Mouse (Mus musculus): ENCODE measurements around the gene Slc6a19. TPM values are rescaled to one million over a fixed set of nuclear protein-coding genes. Genes with fewer than 3 reads are reported as not detected.
"Not testable (repeated sequence)": the region's sequence is repeated elsewhere in the genome, so short reads cannot be mapped to it uniquely, and the experiment has no call there.

The Slc6a19 gene
- polyA plus RNA-seq, 1 experiment, result not detected

DNA sequence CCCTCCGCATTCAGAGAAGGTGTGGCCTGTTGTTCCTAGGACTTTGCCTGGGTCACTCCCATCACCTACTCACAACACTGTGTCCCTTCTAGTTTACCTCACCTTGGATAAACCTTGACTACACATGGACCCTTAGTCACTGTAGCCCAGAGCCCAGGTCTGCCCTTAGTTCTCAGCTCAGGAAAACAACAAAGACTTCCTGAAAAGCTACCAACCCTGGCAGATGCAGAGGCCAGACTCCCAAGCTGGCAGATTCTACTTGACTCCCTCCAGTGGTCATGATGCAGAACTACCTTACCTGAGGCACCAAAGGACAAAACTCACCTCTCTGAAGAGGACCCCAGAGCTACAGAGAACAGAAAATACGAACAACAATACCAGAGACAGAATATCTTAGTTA is 9.4 kb upstream of the Slc6a19 start:
- no peak overlapping the region for H3K27ac ChIP-seq (ENCODE audit: insufficient read depth, low read length)
- TF ChIP-seq POLR2A (IDR thresholded peaks at IDR 0.05; ENCODE audit: low read depth, low read length), result no peak
- TF ChIP-seq CTCF (IDR thresholded peaks at IDR 0.05; ENCODE audit: borderline replicate concordance, insufficient read depth, low read length), result no peak
- no peaks in the 10 kb centered on the region for H3K4me1 ChIP-seq (ENCODE audit: control insufficient read depth, insufficient read depth, low read length)
- H3K4me3 ChIP-seq (ENCODE audit: insufficient read depth, low read length), result no peak overlapping the region

DNA sequence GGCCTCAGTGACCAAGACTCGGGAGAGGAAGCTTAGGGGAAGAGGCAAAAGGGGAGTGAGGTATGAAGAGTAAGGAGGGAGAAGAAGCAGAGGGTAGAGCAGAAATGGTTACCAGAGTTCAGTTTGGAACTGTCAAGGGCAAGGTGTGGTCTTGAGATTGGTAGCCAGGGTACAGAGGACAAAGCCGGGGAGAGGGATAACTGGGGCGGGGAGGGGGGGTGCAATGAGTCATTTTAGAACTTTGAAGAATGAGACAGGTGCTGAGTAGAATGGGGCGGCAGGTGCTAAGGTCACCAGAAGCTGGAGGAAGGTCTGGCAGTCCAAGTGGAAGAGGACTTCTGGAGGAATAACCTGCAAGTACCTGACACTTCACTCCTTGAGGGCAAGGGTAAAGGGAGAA is 8.5 kb upstream of the Slc6a19 start:
- H3K4me3 ChIP-seq (ENCODE audit: insufficient read depth, low read length), result no peak overlapping the region
- TF ChIP-seq POLR2A (IDR thresholded peaks at IDR 0.05; ENCODE audit: low read depth, low read length), result no peak
- TF ChIP-seq CTCF (IDR thresholded peaks at IDR 0.05; ENCODE audit: borderline replicate concordance, insufficient read depth, low read length), result no peak
- no peak overlapping the region for H3K27ac ChIP-seq (ENCODE audit: insufficient read depth, low read length)
- no peaks in the 10 kb centered on the region for H3K4me1 ChIP-seq (ENCODE audit: control insufficient read depth, insufficient read depth, low read length)

DNA sequence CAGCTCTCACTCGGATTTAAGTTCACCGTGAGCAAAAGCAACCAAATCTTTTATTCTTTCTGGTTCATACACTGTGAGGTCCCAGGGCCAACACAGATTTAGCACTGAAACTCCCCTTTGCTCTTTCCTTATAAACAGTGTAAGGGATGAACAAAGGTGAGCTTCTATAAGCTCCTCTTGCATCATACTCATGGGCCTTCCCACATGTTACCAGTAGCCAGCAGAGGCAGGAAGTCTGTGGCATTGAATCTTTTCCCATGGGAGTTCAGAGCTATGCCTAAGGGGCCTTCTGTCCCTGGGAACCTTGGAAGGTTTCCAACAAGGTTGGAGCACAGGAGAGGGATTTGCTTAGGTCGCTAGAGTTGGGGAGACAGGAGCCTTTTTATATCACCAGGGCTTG is 7.6 kb upstream of the Slc6a19 start:
- TF ChIP-seq POLR2A (IDR thresholded peaks at IDR 0.05; ENCODE audit: low read depth, low read length), result no peak
- no peak for TF ChIP-seq CTCF (IDR thresholded peaks at IDR 0.05; ENCODE audit: borderline replicate concordance, insufficient read depth, low read length)
- Histone ChIP-seq H3K27ac (ENCODE audit: insufficient read depth, low read length) (no peak overlapping the region), H3K4me1 (ENCODE audit: control insufficient read depth, insufficient read depth, low read length) (no peaks in the 10 kb centered on the region), H3K4me3 (ENCODE audit: insufficient read depth, low read length) (no peak overlapping the region)

DNA sequence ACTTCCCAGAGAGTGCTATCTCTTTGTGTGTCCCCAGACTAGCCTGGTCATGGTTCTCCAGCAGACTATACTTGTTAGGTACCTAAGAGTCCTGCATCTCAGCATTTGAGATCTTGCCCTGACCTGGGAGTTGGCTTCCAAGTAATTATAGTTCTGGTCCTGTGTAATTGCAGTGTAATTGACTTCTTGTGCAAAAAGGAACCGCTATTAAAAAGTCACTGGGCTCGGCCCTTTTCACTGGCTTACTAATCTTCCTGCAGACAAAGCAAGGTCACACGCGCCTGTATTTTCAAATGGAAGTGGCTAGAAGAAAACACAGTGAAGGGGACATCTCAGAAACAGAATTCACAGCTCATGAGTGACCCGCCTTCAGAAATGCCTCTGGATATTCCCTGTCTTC is 7.1 kb upstream of the Slc6a19 start:
- Histone ChIP-seq H3K27ac (ENCODE audit: insufficient read depth, low read length) (no peak overlapping the region), H3K4me1 (ENCODE audit: control insufficient read depth, insufficient read depth, low read length) (no peaks in the 10 kb centered on the region), H3K4me3 (ENCODE audit: insufficient read depth, low read length) (no peak overlapping the region)
- TF ChIP-seq POLR2A (IDR thresholded peaks at IDR 0.05; ENCODE audit: low read depth, low read length) (no peak), CTCF (IDR thresholded peaks at IDR 0.05; ENCODE audit: borderline replicate concordance, insufficient read depth, low read length) (no peak)

DNA sequence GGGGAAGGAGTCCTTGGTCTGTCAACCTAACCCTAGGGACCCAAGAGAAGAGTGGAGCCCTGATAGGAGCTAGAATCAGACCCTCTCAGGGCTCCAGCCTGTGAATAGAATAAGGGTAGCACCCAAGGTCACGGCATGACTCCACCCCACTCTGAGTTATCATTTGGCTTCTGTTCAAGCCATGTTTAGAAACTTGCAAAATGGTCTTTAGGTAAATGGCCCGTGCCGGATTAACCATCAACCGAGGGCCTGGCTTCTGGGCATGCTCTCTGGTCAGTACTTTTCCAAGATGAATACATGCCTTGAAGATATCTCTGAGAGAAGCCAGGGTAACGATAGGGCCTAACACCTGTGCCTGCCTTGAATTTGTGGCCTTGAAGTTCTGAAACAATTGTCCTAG is 6.6 kb upstream of the Slc6a19 start:
- TF ChIP-seq CTCF (IDR thresholded peaks at IDR 0.05; ENCODE audit: borderline replicate concordance, insufficient read depth, low read length) (no peak), POLR2A (IDR thresholded peaks at IDR 0.05; ENCODE audit: low read depth, low read length) (no peak)

DNA sequence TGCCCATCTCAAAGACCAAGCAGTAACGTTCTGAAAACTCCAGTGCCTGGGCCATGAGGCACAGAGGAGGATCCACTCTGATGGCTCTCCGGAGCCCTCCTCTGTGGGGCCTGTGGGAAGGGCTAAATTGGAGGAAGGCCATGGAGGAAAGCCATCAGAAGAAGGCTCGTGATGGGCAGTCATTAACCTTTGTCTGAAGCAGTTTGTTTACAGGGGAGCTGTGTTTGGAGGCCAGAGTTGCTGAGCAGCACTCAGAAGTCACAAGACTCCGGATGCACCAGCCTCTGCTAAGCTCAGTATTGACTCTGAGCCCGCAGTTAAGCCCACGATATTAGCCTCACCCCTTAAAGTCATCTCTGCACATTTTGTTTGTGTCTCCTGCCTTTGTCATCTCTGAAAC is 4.8 kb upstream of the Slc6a19 start:
- TF ChIP-seq CTCF (IDR thresholded peaks at IDR 0.05; ENCODE audit: borderline replicate concordance, insufficient read depth, low read length) (no peak), POLR2A (IDR thresholded peaks at IDR 0.05; ENCODE audit: low read depth, low read length) (no peak)
- Histone ChIP-seq H3K27ac (ENCODE audit: insufficient read depth, low read length) (no peak overlapping the region), H3K4me1 (ENCODE audit: control insufficient read depth, insufficient read depth, low read length) (no peaks in the 10 kb centered on the region), H3K4me3 (ENCODE audit: insufficient read depth, low read length) (no peak overlapping the region)

More for the DNA sequence above, 6.6 kb upstream of the Slc6a19 start:
- Histone ChIP-seq H3K4me3 (ENCODE audit: insufficient read depth, low read length) (no peak overlapping the region), H3K4me1 (ENCODE audit: control insufficient read depth, insufficient read depth, low read length) (no peaks in the 10 kb centered on the region), H3K27ac (ENCODE audit: insufficient read depth, low read length) (no peak overlapping the region)

DNA sequence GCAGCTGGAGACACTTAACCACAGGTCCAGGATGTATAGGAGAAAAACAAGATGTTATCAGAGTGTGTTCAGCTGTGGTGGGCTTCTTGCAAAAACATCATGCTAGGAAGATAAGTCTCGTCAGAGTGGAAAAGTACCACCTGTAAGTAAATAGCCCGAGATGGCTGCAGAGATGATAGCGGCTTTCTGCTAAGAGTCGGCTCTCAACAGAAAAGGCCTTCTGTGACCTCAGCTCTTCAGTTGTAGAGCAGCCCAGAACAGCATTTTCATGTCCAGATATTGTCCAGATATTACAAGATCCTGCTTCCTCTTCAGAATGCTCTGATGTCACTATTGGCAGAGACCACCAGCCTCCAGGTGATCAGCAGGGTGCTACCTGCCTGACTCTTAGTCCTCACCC is 1.2 kb downstream of the Slc6a19 start:
- H3K4me3 ChIP-seq (ENCODE audit: insufficient read depth, low read length); H3K27ac ChIP-seq (ENCODE audit: insufficient read depth, low read length); H3K4me1 ChIP-seq (ENCODE audit: control insufficient read depth, insufficient read depth, low read length): not testable (repeated sequence)

DNA sequence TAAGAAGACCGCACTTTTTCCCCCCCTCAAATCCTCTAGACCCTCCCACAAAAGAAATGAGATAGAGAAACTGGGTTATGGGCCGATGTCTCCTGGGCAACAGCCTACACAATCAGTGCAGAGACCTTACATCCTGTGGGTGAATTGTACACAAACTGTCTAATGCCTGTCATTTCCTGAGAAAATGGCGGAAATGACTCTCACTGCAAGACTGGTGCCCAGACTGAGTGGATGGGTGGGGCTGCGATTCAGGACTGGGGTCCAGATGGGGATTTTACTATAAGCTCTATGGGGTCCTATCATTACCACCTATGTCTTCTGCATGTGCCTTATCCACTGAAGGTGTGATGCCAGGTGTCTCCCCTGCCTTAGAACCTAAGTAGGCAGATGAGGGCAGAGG is 1.9 kb downstream of the Slc6a19 start:
- H3K4me1 ChIP-seq (ENCODE audit: control insufficient read depth, insufficient read depth, low read length), result no peaks in the 10 kb centered on the region
- TF ChIP-seq POLR2A (IDR thresholded peaks at IDR 0.05; ENCODE audit: low read depth, low read length) (no peak), CTCF (IDR thresholded peaks at IDR 0.05; ENCODE audit: borderline replicate concordance, insufficient read depth, low read length) (no peak)
- no peak overlapping the region for H3K4me3 ChIP-seq (ENCODE audit: insufficient read depth, low read length)
- no peak overlapping the region for H3K27ac ChIP-seq (ENCODE audit: insufficient read depth, low read length)

DNA sequence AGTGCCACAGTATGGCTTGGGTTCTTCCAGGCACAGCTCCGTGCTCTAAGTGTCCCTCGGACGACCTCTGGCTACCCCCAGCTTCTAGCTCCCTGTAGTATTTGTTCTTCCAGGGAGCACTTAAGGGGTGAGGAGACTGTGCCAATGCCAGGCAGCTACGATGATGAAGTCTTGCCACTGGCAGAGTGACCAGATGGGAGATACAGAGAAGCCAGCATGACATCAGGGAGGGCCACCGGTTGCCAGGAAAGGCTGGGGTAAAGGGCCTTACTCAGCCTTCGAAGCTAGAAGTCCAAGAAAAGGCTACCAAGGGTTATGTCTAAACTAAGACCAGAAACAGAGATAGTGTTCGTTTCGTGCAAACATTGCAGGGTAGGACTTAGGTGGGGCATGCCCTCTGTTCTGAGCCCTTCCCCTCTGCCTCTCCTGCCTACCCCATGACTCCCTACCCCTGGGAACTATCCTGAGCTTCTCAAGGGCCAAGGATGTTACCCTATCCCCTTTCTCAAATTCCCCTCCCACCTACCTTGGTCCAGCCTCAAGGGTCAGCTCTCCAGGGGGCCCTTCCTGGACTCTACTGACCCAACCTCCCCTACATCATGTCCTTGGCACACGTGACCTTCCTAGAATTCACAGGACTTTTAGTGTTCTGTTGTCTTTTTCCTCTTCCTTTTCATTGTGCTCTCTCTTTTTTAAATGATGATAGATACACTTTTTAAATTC is 3.3 kb downstream of the Slc6a19 start:
- TF ChIP-seq CTCF (IDR thresholded peaks at IDR 0.05; ENCODE audit: borderline replicate concordance, insufficient read depth, low read length) (no peak), POLR2A (IDR thresholded peaks at IDR 0.05; ENCODE audit: low read depth, low read length) (no peak)
- H3K4me1 ChIP-seq (ENCODE audit: control insufficient read depth, insufficient read depth, low read length), result no peaks in the 10 kb centered on the region
- no peak overlapping the region for H3K27ac ChIP-seq (ENCODE audit: insufficient read depth, low read length)
- H3K4me3 ChIP-seq (ENCODE audit: insufficient read depth, low read length), result no peak overlapping the region

DNA sequence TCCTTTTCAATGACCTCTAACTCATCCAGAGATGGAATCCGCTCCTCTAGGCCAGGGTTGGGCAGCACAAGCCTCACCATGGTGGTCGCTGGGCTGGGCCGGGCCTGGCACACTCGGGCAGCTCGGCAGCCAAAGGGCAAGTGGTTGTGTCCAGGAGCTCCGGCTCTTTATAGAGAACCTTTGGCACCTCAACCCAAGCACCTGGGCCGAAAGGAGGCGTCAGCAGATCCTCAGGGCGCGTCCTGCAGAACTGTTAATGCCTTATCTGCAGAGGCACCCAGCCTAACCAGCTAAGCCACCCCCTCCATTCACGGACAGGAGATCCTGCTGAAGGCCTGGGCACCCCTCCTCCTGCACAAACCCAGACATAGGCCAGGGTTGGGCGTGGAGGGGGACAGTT is 4.1 kb downstream of the Slc6a19 start:
- Histone ChIP-seq H3K27ac (ENCODE audit: insufficient read depth, low read length) (no peak overlapping the region), H3K4me3 (ENCODE audit: insufficient read depth, low read length) (no peak overlapping the region), H3K4me1 (ENCODE audit: control insufficient read depth, insufficient read depth, low read length) (no peaks in the 10 kb centered on the region)
- TF ChIP-seq POLR2A (IDR thresholded peaks at IDR 0.05; ENCODE audit: low read depth, low read length) (no peak), CTCF (IDR thresholded peaks at IDR 0.05; ENCODE audit: borderline replicate concordance, insufficient read depth, low read length) (no peak)

DNA sequence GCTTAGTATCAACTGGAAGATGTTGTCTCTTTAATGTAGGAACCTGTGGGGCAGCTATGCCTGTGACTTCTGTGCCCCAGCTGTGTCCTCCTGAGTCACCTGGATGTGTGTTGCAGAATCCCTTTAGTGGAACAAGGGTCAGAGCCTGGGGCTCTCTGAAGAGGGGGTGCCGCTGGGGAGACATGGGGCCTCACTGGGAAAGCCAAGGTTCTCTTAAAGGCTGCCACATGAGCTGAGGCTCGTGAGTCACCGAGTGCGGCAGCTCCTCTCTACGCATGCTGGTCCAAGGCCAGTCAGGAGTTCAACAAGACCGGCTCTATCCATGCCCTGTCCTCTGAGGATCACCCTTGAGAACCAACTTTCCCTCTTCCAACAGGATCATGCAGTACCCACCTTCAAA is 5.0 kb downstream of the Slc6a19 start:
- Histone ChIP-seq H3K4me3 (ENCODE audit: insufficient read depth, low read length) (no peak overlapping the region), H3K27ac (ENCODE audit: insufficient read depth, low read length) (no peak overlapping the region), H3K4me1 (ENCODE audit: control insufficient read depth, insufficient read depth, low read length) (no peaks in the 10 kb centered on the region)
- TF ChIP-seq CTCF (IDR thresholded peaks at IDR 0.05; ENCODE audit: borderline replicate concordance, insufficient read depth, low read length) (no peak), POLR2A (IDR thresholded peaks at IDR 0.05; ENCODE audit: low read depth, low read length) (no peak)

Measured in embryonic fibroblast, embryonic 13.5 days (primary cell).